Mouse (Mus musculus) megakaryocyte, embryonic 14.5 days (primary cell): ENCODE measurements around the gene Fcgr3.

ENCODE experiments used
- FLI1 ChIP-seq: IDR thresholded peaks from 2 replicates; pipeline ENCODE4 v1.6.1; 2012; ENCODE audit warnings: low read length, inconsistent platforms, mixed read lengths
- GATA1 ChIP-seq: IDR thresholded peaks from 3 replicates; pipeline ENCODE4 v1.6.1; 2012; ENCODE audit warnings: mixed read lengths, low read length, inconsistent platforms, borderline replicate concordance

DNA sequence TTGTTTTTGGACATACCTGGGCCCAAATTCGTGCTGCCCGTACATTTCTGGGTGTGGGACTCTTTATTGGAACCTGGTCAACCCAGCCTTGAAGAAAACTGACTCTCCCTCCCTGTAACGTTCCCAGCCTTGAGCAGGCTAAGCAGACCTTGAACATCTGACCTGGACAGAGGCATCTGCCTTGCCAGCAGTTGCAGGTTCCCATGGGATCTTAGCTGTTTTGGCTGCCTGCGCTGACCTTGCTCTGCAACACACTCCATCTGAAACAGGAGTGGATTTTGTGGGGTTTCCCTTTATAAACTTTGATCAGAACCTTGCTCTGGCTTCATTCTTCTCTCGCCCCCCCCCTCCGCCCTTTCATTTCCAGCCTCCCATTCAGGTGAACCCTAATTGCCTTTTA, 40.5 kb upstream of the Fcgr3 start:
- no peak for TF ChIP-seq GATA1
- no peak for TF ChIP-seq FLI1
